Mouse (Mus musculus) liver, adult 10 weeks (tissue): Measurements from ENCODE around the gene Pdcd5. TPM values are rescaled to one million over a fixed set of nuclear protein-coding genes. Genes with fewer than 3 reads are reported as not detected.

ENCODE experiments used
- polyA plus RNA-seq: library from polyadenylated mRNA; stranded (reverse); fragments of 350-450 nt; fragmentation: Illumina TruSeq; extraction: RNeasy Lipid Tissue Mini Kit (QIAGEN cat#74804); gene quantifications from one replicate; pipeline ENCODE4 v1.2.3, GENCODE M21; 2014; ENCODE audit warnings: low read depth, low replicate concordance

Pdcd5 gene
- 114 TPM for polyA plus RNA-seq

GRCm38 (mm10) chr7:35647101-35647698 lies at the start of gene Pdcd5:
TSS of gene Pdcd5 (minus strand) at chr7:35647521.

Other genes starting within 250 kb of the Pdcd5 start
- gene Slc7a9, start 198.7 kb downstream of the Pdcd5 start, polyA plus RNA-seq, result not detected
- gene Tdrd12, start 109.8 kb downstream of the Pdcd5 start, polyA plus RNA-seq, result not detected
- 170 TPM for gene Nudt19, start 91.2 kb downstream of the Pdcd5 start, polyA plus RNA-seq
- gene Rgs9bp, start 61.9 kb downstream of the Pdcd5 start, polyA plus RNA-seq, result not detected
- 8.0 TPM for gene Ankrd27, start 61.3 kb downstream of the Pdcd5 start, polyA plus RNA-seq
- 0.90 TPM for gene Dpy19l3, start 106.9 kb upstream of the Pdcd5 start, polyA plus RNA-seq
- gene Zfp507, start 155.5 kb upstream of the Pdcd5 start, polyA plus RNA-seq, result 5.8 TPM